In genomic region chr6:118242941-118243340, GRCm38 (mm10) we compare ENCODE assay signal across 17 mouse cellular contexts. TPM values are rescaled to one million over a fixed set of nuclear protein-coding genes. Genes with fewer than 3 reads are reported as not detected.
DNase-seq lines count a peak whose midpoint lies in the region.
"Had no signal": no experiment of that assay in that cellular context is flagged by ENCODE, and none has a peak within 500 bp of the region (broad histone marks: within the 10 kb centered on the region; RNA-seq: fewer than 3 reads in every experiment).

No protein-coding gene starts in this region.

- H3K4me1 ChIP-seq in heart, embryonic 10.5 days = no peaks in the 10 kb centered on the region

- WGBS in heart, embryonic 10.5 days = 78% methylated on average over 5 of the region's 5 CpGs

- no peak overlapping the region for H3K4me3 ChIP-seq in heart, embryonic 10.5 days

- DNase-seq in heart, adult 11 months = peak; percentile 65
- no peak for DNase-seq in heart, postnatal 14 days
- DNase-seq in heart, embryonic 10.5 days (ENCODE audit: low spot score) = peak; percentile 58
- no peak for DNase-seq in heart, adult 18-20 months
- DNase-seq: adrenal gland, adult 2 months; adrenal gland, adult 8-10 months; adrenal gland, postnatal 10 days; adrenal gland, postnatal 14 days; adrenal gland, postnatal 25 days; adrenal gland, postnatal 36 days; B cell, adult 2 months; cerebellum, adult 11 months; cerebellum, adult 11-12 months; cerebellum, adult 18-20 months had no signal

- H3K27me3 ChIP-seq in heart, embryonic 10.5 days (ENCODE audit: insufficient read depth, poor library complexity, severe bottlenecking) = no peaks in the 10 kb centered on the region

- intact Hi-C loops in heart, postnatal 14 days (cut with DNase I) = no loop called here

- H3K9me3 ChIP-seq in heart, embryonic 10.5 days = no peaks in the 10 kb centered on the region
- H3K9me3 ChIP-seq: G1E had no signal

- H3K27ac ChIP-seq in heart, embryonic 10.5 days = no peak overlapping the region

- no peaks in the 10 kb centered on the region for H3K36me3 ChIP-seq in heart, embryonic 10.5 days
- H3K36me3 ChIP-seq: G1E had no signal

RNA-seq across cellular contexts. Expression of gene Ret, which starts 45.4 kb away (rescaled TPM):
- total RNA-seq in heart, postnatal 14 days (2021) = 1 to 10 TPM; 6.4 to 7.9 TPM
- 0.06 and 1.3 TPM in 2 replicates for polyA plus RNA-seq in heart, embryonic 10.5 days (2016; fragmentation: Nextera tagmentation; extraction: Ambion mirVana)
- 1 to 10 TPM; 3.3 to 5.3 TPM for total RNA-seq in heart, adult 18-20 months (2021)
- total RNA-seq: CH12.LX, MEL had no signal
- polyA plus RNA-seq: G1E had no signal

Comparison
In these comparisons a context has a peak if more than half of its experiments do, and no peak if none do; other contexts are left out.
1. DNase-seq: peak in heart, adult 11 months (single experiment) and heart, embryonic 10.5 days (single experiment); none in heart, postnatal 14 days (0 of 2) and heart, adult 18-20 months (0 of 2).